Mouse (Mus musculus) neural tube, embryonic 14.5 days (tissue): ENCODE measurements around the gene A2ml1. TPM values are rescaled to one million over a fixed set of nuclear protein-coding genes. Genes with fewer than 3 reads are reported as not detected.

Experiments
- ATAC-seq: fragments of 200-750 bp; cut with Nextera tagmentation; 2 replicates; pipeline ENCODE4 v1.8.0; 2017; ENCODE audit warnings: low read depth, mild to moderate bottlenecking, moderate TSS enrichment, moderate library complexity
- H3K27ac ChIP-seq: fragments of 300-500 bp; sonication (generic); 2 replicates; pipeline ENCODE4 v1.5.1; 2014; ENCODE audit warnings: low read depth, mild to moderate bottlenecking, control low read depth, low read length, moderate library complexity, mixed read lengths
- H3K27me3 ChIP-seq: fragments of 300-500 bp; sonication (generic); 2 replicates; pipeline ENCODE4 v1.6.1; 2014; ENCODE audit warnings: low read length; ENCODE audit not compliant: control insufficient read depth, insufficient read depth
- H3K36me3 ChIP-seq: fragments of 300-500 bp; sonication (generic); 2 replicates; pipeline ENCODE4 v1.6.1; 2014; ENCODE audit warnings: low read length, mixed read lengths; ENCODE audit not compliant: control insufficient read depth, insufficient read depth
- H3K4me1 ChIP-seq: fragments of 300-500 bp; sonication (generic); 2 replicates; pipeline ENCODE4 v1.6.1; 2014; ENCODE audit warnings: low read length; ENCODE audit not compliant: control insufficient read depth, insufficient read depth
- H3K4me2 ChIP-seq: fragments of 300-500 bp; sonication (generic); 2 replicates; pipeline ENCODE4 v1.6.1; 2014; ENCODE audit warnings: mild to moderate bottlenecking, low read depth, low read length, control low read depth
- H3K4me3 ChIP-seq: fragments of 300-500 bp; sonication (generic); 2 replicates; pipeline ENCODE4 v1.5.1; 2014; ENCODE audit warnings: low read depth, low read length, control low read depth, mixed read lengths
- H3K9ac ChIP-seq: fragments of 300-500 bp; sonication (generic); replicated peaks from 2 replicates; pipeline ENCODE4 v1.6.1; 2014; ENCODE audit warnings: low read depth, mild to moderate bottlenecking, control low read depth, low read length, mixed read lengths
- H3K9me3 ChIP-seq: fragments of 300-500 bp; sonication (generic); 2 replicates; pipeline ENCODE4 v1.6.1; 2016; ENCODE audit warnings: low read length; ENCODE audit not compliant: control insufficient read depth
- WGBS: fragments of 180-500 bp; shearing (Covaris S2); extraction: QIAGEN DNeasy Blood & Tissue Kit; methylation state at CpG from one replicate; pipeline ENCODE4 v1.1.7; 2014; 5-methylcytosine and 5-hydroxymethylcytosine counted together
- polyA plus RNA-seq: library from polyadenylated mRNA; unstranded; fragments of >200 nt; fragmentation: Nextera tagmentation; extraction: Ambion mirVana; gene quantifications from 2 replicates; pipeline ENCODE4 v1.2.1, GENCODE M21; 2014

The A2ml1 gene
- polyA plus RNA-seq, 1 experiment from 2014 or later: 3.7 TPM

DNA sequence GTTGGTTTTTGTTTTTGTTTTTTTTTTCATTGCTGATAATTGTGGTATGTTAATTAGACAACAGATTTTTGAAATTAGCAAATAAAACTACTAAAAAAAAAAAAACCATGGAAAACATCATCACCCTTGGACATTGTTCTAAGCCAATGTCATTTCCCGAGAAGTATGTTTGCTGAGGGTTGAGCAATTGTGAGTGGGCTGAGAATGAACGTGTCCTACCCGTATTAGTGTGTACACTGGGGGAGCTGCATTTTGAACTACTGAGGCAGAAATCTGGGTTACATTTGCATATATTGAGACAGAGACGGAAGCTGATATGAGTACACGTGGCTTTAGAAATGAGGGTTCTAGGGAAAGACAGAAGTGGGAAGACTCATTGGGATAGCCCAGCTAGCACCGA is 48.1 kb downstream of the A2ml1 start:
- Histone ChIP-seq H3K9ac (no peak overlapping the region), H3K4me1 (no peaks in the 10 kb centered on the region), H3K27ac (no peak overlapping the region), H3K9me3 (no peaks in the 10 kb centered on the region), H3K27me3 (no peaks in the 10 kb centered on the region), H3K4me3 (no peak overlapping the region), H3K36me3 (no peaks in the 10 kb centered on the region), H3K4me2 (no peak overlapping the region)
- no peak for ATAC-seq
- WGBS: 89% methylated on average over 6 of the region's 6 CpGs

GRCm38 (mm10) chr6:128532701-128533100 is 48.7 kb downstream of the A2ml1 start:
- no peaks in the 10 kb centered on the region for H3K4me1 ChIP-seq
- H3K9ac ChIP-seq: no peak overlapping the region
- H3K9me3 ChIP-seq: no peaks in the 10 kb centered on the region
- no peaks in the 10 kb centered on the region for H3K27me3 ChIP-seq
- no peak overlapping the region for H3K4me2 ChIP-seq
- ATAC-seq: no peak
- no peaks in the 10 kb centered on the region for H3K36me3 ChIP-seq
- no peak overlapping the region for H3K4me3 ChIP-seq
- WGBS: 91% methylated on average over 9 of the region's 9 CpGs
- H3K27ac ChIP-seq: no peak overlapping the region

DNA sequence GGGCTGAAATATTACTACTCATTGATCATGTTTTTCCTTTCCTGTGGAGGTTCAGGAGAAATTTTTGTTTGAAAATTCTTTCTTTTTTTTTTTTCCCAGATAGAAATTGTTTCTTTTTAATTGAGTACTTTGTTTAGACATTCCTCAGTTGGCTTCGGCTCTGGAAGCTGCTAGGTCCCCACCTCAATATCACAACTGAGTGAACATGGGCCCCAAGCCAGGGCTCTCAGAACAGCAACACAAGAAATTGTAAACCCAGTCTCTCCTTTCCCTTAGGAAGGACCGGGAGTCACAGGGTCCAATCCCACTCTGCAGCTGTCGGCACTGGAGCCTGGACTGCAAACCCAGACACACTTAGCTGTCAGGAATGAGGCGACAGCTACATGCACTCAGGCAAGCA is 52.9 kb downstream of the A2ml1 start:
- Histone ChIP-seq H3K9me3 (no peaks in the 10 kb centered on the region), H3K4me1 (no peaks in the 10 kb centered on the region), H3K27ac (no peak overlapping the region), H3K36me3 (no peaks in the 10 kb centered on the region), H3K4me3 (no peak overlapping the region), H3K4me2 (no peak overlapping the region), H3K9ac (no peak overlapping the region), H3K27me3 (no peaks in the 10 kb centered on the region)
- 86% methylated on average over 4 of the region's 4 CpGs for WGBS
- ATAC-seq: no peak

GRCm38 (mm10) chr6:128527110-128527509 is 54.3 kb downstream of the A2ml1 start:
- WGBS: 88% methylated on average over 1 of the region's 1 CpGs
- ATAC-seq: no peak
- H3K4me3 ChIP-seq: no peak overlapping the region

GRCm38 (mm10) chr6:128526601-128527000 is 54.8 kb downstream of the A2ml1 start, which contains the start of gene Pzp:
Gene Pzp (minus strand): TSS chr6:128526720.
- Histone ChIP-seq H3K27ac (no peak within 1 kb of the TSS), H3K4me3 (no peak within 1 kb of the TSS), H3K36me3 (no peaks in the 10 kb centered on the region), H3K9ac (no peak within 1 kb of the TSS), H3K27me3 (no peaks in the 10 kb centered on the region), H3K4me1 (no peaks in the 10 kb centered on the region), H3K9me3 (no peaks in the 10 kb centered on the region), H3K4me2 (no peak within 1 kb of the TSS)
- WGBS: 85% methylated on average over 4 of the region's 4 CpGs
- ATAC-seq: no peak

More at GRCm38 (mm10) chr6:128527110-128527509, 54.3 kb downstream of the A2ml1 start:
- Histone ChIP-seq H3K27ac (no peak overlapping the region), H3K27me3 (no peaks in the 10 kb centered on the region), H3K9ac (no peak overlapping the region), H3K4me2 (no peak overlapping the region), H3K9me3 (no peaks in the 10 kb centered on the region), H3K4me1 (no peaks in the 10 kb centered on the region), H3K36me3 (no peaks in the 10 kb centered on the region)

GRCm38 (mm10) chr6:128525801-128526200 is 55.6 kb downstream of the A2ml1 start:
- Histone ChIP-seq H3K9ac (no peak overlapping the region), H3K27me3 (no peaks in the 10 kb centered on the region), H3K36me3 (no peaks in the 10 kb centered on the region), H3K4me2 (no peak overlapping the region), H3K4me1 (no peaks in the 10 kb centered on the region), H3K9me3 (no peaks in the 10 kb centered on the region), H3K27ac (no peak overlapping the region), H3K4me3 (no peak overlapping the region)
- WGBS: 96% methylated on average over 4 of the region's 4 CpGs
- ATAC-seq: no peak

GRCm38 (mm10) chr6:128523360-128523759 is 58.0 kb downstream of the A2ml1 start:
- H3K4me2 ChIP-seq: no peak overlapping the region
- no peak overlapping the region for H3K4me3 ChIP-seq
- ATAC-seq: no peak
- WGBS: 92% methylated on average over 3 of the region's 3 CpGs
- no peak overlapping the region for H3K27ac ChIP-seq
- no peaks in the 10 kb centered on the region for H3K4me1 ChIP-seq
- no peaks in the 10 kb centered on the region for H3K36me3 ChIP-seq
- no peaks in the 10 kb centered on the region for H3K9me3 ChIP-seq
- H3K27me3 ChIP-seq: no peaks in the 10 kb centered on the region
- no peak overlapping the region for H3K9ac ChIP-seq

- H3K27ac ChIP-seq: no peak overlapping the region
- no peak overlapping the region for H3K4me3 ChIP-seq
- 88% methylated on average over 7 of the region's 7 CpGs for WGBS
- no peak overlapping the region for H3K9ac ChIP-seq
- no peak for ATAC-seq
- no peaks in the 10 kb centered on the region for H3K27me3 ChIP-seq
- no peak overlapping the region for H3K4me2 ChIP-seq
- no peaks in the 10 kb centered on the region for H3K9me3 ChIP-seq
- H3K36me3 ChIP-seq: no peaks in the 10 kb centered on the region
- no peaks in the 10 kb centered on the region for H3K4me1 ChIP-seq
Measured at GRCm38 (mm10) chr6:128519159-128519558, 62.2 kb downstream of the A2ml1 start.

- no peaks in the 10 kb centered on the region for H3K4me1 ChIP-seq
- H3K9me3 ChIP-seq: no peaks in the 10 kb centered on the region
- no peak overlapping the region for H3K9ac ChIP-seq
- no peak overlapping the region for H3K27ac ChIP-seq
- WGBS: 89% methylated on average over 2 of the region's 2 CpGs
- no peaks in the 10 kb centered on the region for H3K27me3 ChIP-seq
- no peak overlapping the region for H3K4me3 ChIP-seq
- no peaks in the 10 kb centered on the region for H3K36me3 ChIP-seq
- H3K4me2 ChIP-seq: no peak overlapping the region
- ATAC-seq: no peak
Measured at GRCm38 (mm10) chr6:128505676-128506236, 75.7 kb downstream of the A2ml1 start.
